Mouse (Mus musculus) left cerebral cortex, adult 2 months (tissue): Measurements from ENCODE around the gene Kyat3. TPM values are rescaled to one million over a fixed set of nuclear protein-coding genes. Genes with fewer than 3 reads are reported as not detected.

Experiments used
- DNase-seq, 2 experiments: peaks; one replicate each; pipeline ENCODE4 v3.0.0; 2021 to 2022; ENCODE audit warnings: low spot score in 2 of 2, mixed read lengths in 1 of 2; ENCODE audit errors: extremely low spot score in 1 of 2
- H3K27ac ChIP-seq: fragments of 200-600 bp; 2 replicates; pipeline ENCODE4 v1.8.1; 2022
- H3K4me3 ChIP-seq: fragments of 200-600 bp; 2 replicates; pipeline ENCODE4 v1.8.1; 2022
- CTCF ChIP-seq: fragments of 200-600 bp; IDR thresholded peaks from 2 replicates; pipeline ENCODE4 v1.8.1; 2022; ENCODE audit warnings: antibody characterized with exemption, mild to moderate bottlenecking, moderate library complexity
- intact Hi-C: fragments of 180-260 bp; cut with DNase I; formaldehyde crosslinking; loops from one replicate; pipeline ENCODE4 v1.15.1; 2025
- total RNA-seq, 2 experiments: library from RNA; stranded (reverse); gene quantifications; 2 replicates each; pipeline ENCODE4 v1.2.3; 2021

Kyat3 gene
- total RNA-seq, 2 experiments from 2014 or later, result 5.1 to 7.6 TPM

GRCm38 (mm10) chr3:142755132-142755867 is 54.4 kb downstream of the Kyat3 start:
- Histone ChIP-seq H3K27ac (no peak overlapping the region), H3K4me3 (peak overlapping the region; percentile 22; the same call in 1 of the 2 replicates)
- TF ChIP-seq CTCF, result no peak
- intact Hi-C loops, result no loop called here
- DNase-seq, result no peak

DNA sequence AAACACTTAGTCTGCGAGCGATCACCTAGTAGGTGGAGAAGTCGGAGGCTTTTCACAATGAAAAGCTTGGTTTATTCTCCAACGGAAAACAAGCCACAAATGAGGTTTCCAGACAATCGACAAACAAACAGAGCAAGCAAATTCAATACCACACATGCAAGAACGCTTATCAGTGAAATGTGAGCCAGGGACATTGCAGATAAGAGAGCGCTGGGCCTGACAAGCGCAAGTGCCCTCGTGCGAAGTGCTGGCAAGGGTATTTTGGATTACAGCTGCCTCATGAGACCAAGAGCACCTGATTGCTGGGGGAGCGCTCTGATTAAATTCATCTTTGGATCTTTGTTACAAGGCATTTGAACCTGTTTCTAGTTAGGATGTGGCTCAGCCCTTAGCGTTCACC is 57.0 kb downstream of the Kyat3 start:
- TF ChIP-seq CTCF, result no peak
- H3K27ac ChIP-seq, result no peak overlapping the region
- H3K4me3 ChIP-seq, result no peak overlapping the region
- DNase-seq, result no peak
- intact Hi-C loops, result no loop called here

DNA sequence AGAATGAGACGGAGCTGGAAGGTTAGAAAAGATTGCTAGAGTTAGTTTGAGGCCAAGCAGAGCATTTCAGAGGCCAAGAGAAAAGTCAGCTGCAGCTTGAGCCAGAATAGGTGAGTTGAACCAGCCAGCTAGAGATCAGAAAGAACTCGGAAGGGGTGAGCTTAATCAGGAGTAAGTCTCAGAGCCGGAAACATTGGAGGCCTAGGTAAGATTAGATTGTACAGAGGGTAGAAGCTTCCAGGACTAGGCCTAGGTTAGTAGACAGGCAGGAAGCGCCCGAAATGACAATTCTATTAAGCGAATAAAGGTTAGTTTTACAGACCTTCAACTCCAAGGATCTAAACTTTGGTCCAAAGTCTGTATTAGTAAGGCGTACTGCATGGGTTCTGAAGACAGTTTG is 57.7 kb downstream of the Kyat3 start:
- no peak for TF ChIP-seq CTCF
- Histone ChIP-seq H3K27ac (no peak overlapping the region), H3K4me3 (no peak overlapping the region)
- intact Hi-C loops, result no loop called here
- DNase-seq, result no peak

- TF ChIP-seq CTCF, result no peak
- no peak for DNase-seq
- intact Hi-C loops, result loop anchor here (10.0 kb wide), 1 partner anchor 1564 kb away; no protein-coding TSS in a partner anchor
- Histone ChIP-seq H3K27ac (no peak overlapping the region), H3K4me3 (no peak overlapping the region)
Observed at GRCm38 (mm10) chr3:142760356-142760755, 59.5 kb downstream of the Kyat3 start.

DNA sequence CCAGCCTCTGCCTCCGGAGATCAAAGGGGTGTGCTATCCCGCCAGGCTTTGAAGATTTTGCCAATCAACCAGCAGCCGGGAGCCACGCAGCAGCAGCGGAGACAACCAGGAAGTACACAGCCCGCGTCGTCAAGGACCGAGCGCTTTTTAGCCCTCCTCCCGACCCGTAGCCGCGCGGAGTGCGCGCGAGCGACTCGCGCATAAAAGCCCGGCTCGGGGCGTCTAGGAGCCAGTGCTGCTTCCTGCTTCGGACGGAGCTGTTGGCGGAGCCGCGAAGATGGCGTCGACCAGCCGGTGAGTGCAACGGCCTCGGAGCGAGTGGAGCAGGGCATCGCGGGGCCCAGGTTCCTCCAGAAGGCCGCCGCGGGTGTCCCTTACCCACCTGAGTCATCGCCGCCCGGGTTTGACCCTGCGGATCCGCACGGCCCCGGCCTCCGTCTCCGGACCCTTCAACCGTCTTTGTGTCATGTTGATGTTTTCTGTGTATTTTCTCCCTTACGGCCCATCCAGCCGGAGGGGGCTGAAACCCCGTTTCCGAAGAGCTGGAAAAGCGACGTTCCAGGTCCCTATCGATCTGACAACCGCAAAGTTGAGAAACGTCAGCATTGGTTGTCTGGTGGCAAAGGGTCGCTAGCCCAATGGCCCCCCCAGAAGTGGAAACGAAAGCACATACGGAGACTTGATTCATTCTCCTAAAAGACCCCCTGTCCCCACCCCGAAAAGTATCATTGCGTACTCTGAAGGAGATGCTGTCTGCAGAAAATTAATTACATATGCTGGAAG is 64.3 kb downstream of the Kyat3 start, which contains the start of gene Gtf2b:
Gene Gtf2b, plus strand, starts transcription at position 51 of the 783 bp plus-strand sequence.
- no peak; the same call in 1 of the 2 replicates for TF ChIP-seq CTCF
- peak within 1 kb of the TSS; percentile 85 for H3K27ac ChIP-seq
- peak; percentile 91 for DNase-seq
- H3K4me3 ChIP-seq, result peak within 1 kb of the TSS; percentile 94
- intact Hi-C loops, result loop anchor here (5.0 to 10.0 kb wide), 2 partner anchors 117 to 1560 kb away; partner anchors contain the start of gene Pkn2

DNA sequence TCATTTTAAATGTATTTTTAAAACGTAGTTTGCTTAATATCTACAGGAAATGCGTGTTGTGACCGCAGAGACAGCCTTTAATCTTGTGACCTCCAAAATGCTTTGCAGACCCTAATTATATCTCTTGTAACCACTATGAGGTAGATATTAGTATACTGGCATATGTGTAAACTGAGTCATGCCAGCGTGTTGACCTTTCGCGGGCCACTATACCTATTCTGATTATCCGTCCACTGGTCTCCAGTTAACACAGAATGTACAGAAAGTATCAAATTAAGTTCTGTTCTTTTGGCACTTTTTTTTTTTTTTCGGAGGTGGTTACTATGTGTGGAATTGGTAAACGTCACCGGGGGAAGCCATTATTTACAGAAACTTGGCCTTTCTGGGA is 64.9 kb downstream of the Kyat3 start:
- DNase-seq, result no peak
- Histone ChIP-seq H3K27ac (peak overlapping the region; percentile 85), H3K4me3 (peak overlapping the region; percentile 94)
- TF ChIP-seq CTCF, result no peak
- intact Hi-C loops, result loop anchor here (5.0 to 10.0 kb wide), 2 partner anchors 117 to 1559 kb away; partner anchors contain the start of gene Pkn2

GRCm38 (mm10) chr3:142768498-142768897 is 67.6 kb downstream of the Kyat3 start:
- Histone ChIP-seq H3K4me3 (no peak overlapping the region), H3K27ac (no peak overlapping the region)
- no peak for DNase-seq
- TF ChIP-seq CTCF, result no peak
- intact Hi-C loops, result loop anchor here (5.0 to 10.0 kb wide), 2 partner anchors 114 to 1556 kb away; partner anchors contain the start of gene Pkn2

GRCm38 (mm10) chr3:142770518-142770917 is 69.7 kb downstream of the Kyat3 start:
- no peak for DNase-seq
- no peak overlapping the region for H3K27ac ChIP-seq
- TF ChIP-seq CTCF, result no peak
- intact Hi-C loops, result loop anchor here (10.0 kb wide), 1 partner anchor 154 kb away; no protein-coding TSS in a partner anchor
- no peak overlapping the region for H3K4me3 ChIP-seq

- Histone ChIP-seq H3K4me3 (no peak overlapping the region), H3K27ac (no peak overlapping the region)
- intact Hi-C loops, result loop anchor here (10.0 kb wide), 1 partner anchor 151 kb away; no protein-coding TSS in a partner anchor
- TF ChIP-seq CTCF, result peak; percentile 45
- DNase-seq, result no peak
Observed at GRCm38 (mm10) chr3:142773538-142774191, 72.8 kb downstream of the Kyat3 start.

- no peak overlapping the region for H3K27ac ChIP-seq
- intact Hi-C loops, result loop anchor here (10.0 kb wide), 1 partner anchor 148 kb away; no protein-coding TSS in a partner anchor
- no peak overlapping the region for H3K4me3 ChIP-seq
- TF ChIP-seq CTCF, result no peak
- no peak for DNase-seq
Observed at GRCm38 (mm10) chr3:142777227-142777626, 76.4 kb downstream of the Kyat3 start.

DNA sequence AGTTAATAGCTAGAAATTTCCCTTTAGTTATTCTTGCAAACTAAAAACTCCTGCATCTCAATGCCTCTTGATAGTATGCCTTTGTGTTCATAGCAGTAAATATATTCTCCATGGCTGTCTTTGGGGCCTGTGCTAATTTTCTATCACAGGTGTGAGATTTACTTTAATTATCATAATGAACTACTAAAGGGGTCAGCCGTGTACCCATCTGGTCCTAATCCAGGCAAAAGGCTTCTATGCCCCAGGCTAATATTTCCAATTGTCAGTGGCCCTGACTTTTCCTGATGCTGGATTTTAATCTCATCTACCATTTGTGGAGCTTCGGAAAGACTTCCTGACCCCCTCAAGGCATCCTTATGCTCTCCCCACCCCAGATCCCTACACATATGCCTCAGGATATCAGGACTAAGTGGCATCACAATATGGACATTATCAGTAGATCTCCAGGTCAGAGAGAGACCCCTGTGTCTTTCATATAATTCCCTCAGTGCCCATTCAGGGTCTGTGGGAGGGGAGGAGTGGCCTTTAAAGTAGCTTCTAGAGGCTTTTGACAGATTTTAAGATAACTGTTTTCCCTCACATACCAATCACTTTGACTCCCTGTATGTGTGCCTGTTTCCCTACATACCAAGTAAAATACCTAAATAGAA is 85.7 kb downstream of the Kyat3 start:
- DNase-seq, result no peak
- no peak for TF ChIP-seq CTCF
- Histone ChIP-seq H3K27ac (no peak overlapping the region), H3K4me3 (no peak overlapping the region)
- intact Hi-C loops, result no loop called here
